Mouse (Mus musculus) stomach, embryonic 16.5 days (tissue): ENCODE measurements around the gene Cux1. TPM values are rescaled to one million over a fixed set of nuclear protein-coding genes. Genes with fewer than 3 reads are reported as not detected.
"Not testable (repeated sequence)": the region's sequence is repeated elsewhere in the genome, so short reads cannot be mapped to it uniquely, and the experiment has no call there.

ENCODE experiments used
- ATAC-seq: fragments of 200-750 bp; cut with Nextera tagmentation; 2 replicates; pipeline ENCODE4 v1.8.0; 2017; ENCODE audit warnings: moderate number of reproducible peaks, moderate TSS enrichment; ENCODE audit not compliant: insufficient read depth, low FRiP score
- H3K27ac ChIP-seq: fragments of 300-500 bp; sonication (generic); 2 replicates; pipeline ENCODE4 v1.5.1; 2014; ENCODE audit warnings: low read length
- H3K27me3 ChIP-seq: fragments of 300-500 bp; sonication (generic); 2 replicates; pipeline ENCODE4 v1.6.1; 2014; ENCODE audit warnings: low read length, control low read depth, mixed read lengths; ENCODE audit not compliant: control insufficient read depth, insufficient read depth
- H3K36me3 ChIP-seq: fragments of 300-500 bp; sonication (generic); 2 replicates; pipeline ENCODE4 v1.6.1; 2014; ENCODE audit warnings: low read length; ENCODE audit not compliant: control insufficient read depth, insufficient read depth
- H3K4me1 ChIP-seq: fragments of 300-500 bp; sonication (generic); 2 replicates; pipeline ENCODE4 v1.6.1; 2014; ENCODE audit warnings: low read length, control low read depth, mixed read lengths; ENCODE audit not compliant: control insufficient read depth, insufficient read depth
- H3K4me2 ChIP-seq: fragments of 300-500 bp; sonication (generic); 2 replicates; pipeline ENCODE4 v1.6.1; 2014; ENCODE audit warnings: low read depth, low read length, mixed read lengths
- H3K4me3 ChIP-seq: fragments of 300-500 bp; sonication (generic); replicated peaks from 2 replicates; pipeline ENCODE4 v1.5.1; 2014; ENCODE audit warnings: mild to moderate bottlenecking, low read length
- H3K9ac ChIP-seq: fragments of 300-500 bp; sonication (generic); 2 replicates; pipeline ENCODE4 v1.6.1; 2014; ENCODE audit warnings: low read length
- H3K9me3 ChIP-seq: fragments of 300-500 bp; sonication (generic); replicated peaks from 2 replicates; pipeline ENCODE4 v1.6.1; 2016; ENCODE audit warnings: low read length, control low read depth; ENCODE audit not compliant: control insufficient read depth
- WGBS: fragments of 180-500 bp; shearing (Covaris S2); extraction: QIAGEN DNeasy Blood & Tissue Kit; methylation state at CpG from one replicate; pipeline ENCODE4 v1.1.7; 2014; 5-methylcytosine and 5-hydroxymethylcytosine counted together
- polyA plus RNA-seq: library from polyadenylated mRNA; unstranded; fragments of >200 nt; fragmentation: Nextera tagmentation; extraction: Ambion mirVana; gene quantifications from 2 replicates; pipeline ENCODE4 v1.2.1, GENCODE M21; 2015

The Cux1 gene
- polyA plus RNA-seq, 1 experiment from 2014 or later, result 77.7 TPM

DNA sequence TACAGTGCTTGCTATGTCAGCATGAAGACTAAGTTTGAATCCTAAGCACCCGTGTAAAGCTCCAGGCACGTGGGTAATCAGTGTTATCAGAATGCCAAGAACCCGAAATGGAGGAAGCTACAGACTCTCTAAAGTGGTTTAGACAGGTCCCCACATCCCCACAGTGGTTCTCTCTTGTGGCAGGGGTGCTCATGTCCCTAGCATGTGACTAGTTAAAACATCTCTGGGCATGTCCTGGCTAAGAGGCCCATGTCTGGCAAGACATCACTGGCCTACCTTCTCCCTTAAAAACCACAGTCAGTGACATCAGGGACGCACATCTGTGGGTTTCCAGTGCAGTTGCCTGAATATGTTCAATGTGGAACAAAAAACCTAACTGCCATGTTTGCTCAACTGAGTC, 87.5 kb downstream of the Cux1 start:
- H3K4me3 ChIP-seq, result no peak overlapping the region
- no peaks in the 10 kb centered on the region for H3K9me3 ChIP-seq
- H3K4me1 ChIP-seq, result peaks cover 9% of the 10 kb centered on the region
- ATAC-seq, result no peak
- H3K4me2 ChIP-seq, result no peak overlapping the region
- peaks cover 3% of the 10 kb centered on the region; the same call in 1 of the 2 replicates for H3K36me3 ChIP-seq
- H3K27me3 ChIP-seq, result no peaks in the 10 kb centered on the region
- H3K27ac ChIP-seq, result no peak overlapping the region
- no peak overlapping the region for H3K9ac ChIP-seq
- WGBS, result 73% methylated on average over 4 of the region's 4 CpGs

DNA sequence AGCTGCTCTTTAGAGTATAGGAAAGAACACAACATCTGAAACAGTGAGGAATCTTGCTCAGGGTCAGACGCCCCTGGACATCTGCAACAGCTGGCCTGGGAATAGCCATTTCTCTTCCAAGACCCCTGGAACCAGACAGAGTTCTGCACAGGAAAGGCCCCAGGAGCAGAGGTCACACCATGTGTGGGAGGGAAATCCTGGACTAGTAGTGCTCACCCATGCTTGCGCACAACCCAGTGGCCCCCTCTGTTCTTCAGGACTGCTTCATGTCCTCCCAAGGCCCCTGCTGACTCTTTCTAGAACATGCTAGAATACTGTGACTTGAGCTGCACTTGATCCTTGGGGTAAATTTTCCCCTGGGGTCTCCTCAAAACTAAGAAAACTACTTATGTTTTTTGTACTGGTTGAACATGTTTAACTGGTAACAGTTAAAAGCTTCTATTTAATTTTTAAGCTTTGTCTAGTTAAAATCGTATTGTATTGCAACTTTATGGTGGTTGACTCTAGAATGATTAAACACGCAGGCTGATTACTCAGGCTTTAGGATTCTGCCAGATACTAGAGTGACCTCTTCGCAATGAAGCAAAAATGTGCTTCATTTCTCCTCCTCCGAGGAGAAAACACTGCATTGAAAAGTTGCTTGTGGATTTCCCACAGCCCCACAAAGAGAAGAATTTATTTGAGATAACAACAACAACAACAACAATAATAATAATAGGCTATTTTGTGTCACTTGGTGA, 88.1 kb downstream of the Cux1 start:
- Histone ChIP-seq H3K4me1 (peaks cover 9% of the 10 kb centered on the region), H3K9ac (no peak overlapping the region), H3K4me3 (no peak overlapping the region), H3K4me2 (no peak overlapping the region), H3K27me3 (no peaks in the 10 kb centered on the region), H3K27ac (no peak overlapping the region), H3K9me3 (no peaks in the 10 kb centered on the region), H3K36me3 (peaks cover under 1% of the 10 kb centered on the region; the same call in 1 of the 2 replicates)
- WGBS, result 76% methylated on average over 6 of the region's 6 CpGs
- ATAC-seq, result 0 out of 2 replicates have a peak, but pooled peaks have one; percentile 25

DNA sequence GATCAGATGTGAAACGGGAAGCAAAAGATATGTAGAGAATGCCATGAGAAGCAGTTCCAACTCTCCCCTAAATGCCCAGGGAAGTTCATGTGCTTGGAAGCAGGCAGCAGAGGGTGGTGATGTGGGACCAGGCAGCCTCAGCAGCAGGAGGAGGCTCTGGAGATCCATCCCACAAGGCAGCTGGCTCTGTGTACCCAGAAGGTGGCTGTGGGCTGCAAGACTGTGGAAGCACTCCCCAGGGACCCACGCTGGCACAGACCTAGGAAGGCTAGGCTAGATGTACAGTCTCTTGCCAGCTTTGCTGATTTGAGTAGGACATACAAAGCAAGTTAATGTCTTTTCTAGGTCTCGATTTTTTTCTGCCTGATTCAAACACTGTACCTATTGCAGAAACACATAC, 91.0 kb downstream of the Cux1 start:
- no peak for ATAC-seq
- 77% methylated on average over 3 of the region's 3 CpGs for WGBS
- H3K4me1 ChIP-seq, result peaks cover 17% of the 10 kb centered on the region
- no peaks in the 10 kb centered on the region for H3K36me3 ChIP-seq
- H3K9ac ChIP-seq, result no peak overlapping the region
- H3K9me3 ChIP-seq, result no peaks in the 10 kb centered on the region
- no peak overlapping the region for H3K27ac ChIP-seq
- no peak overlapping the region for H3K4me3 ChIP-seq
- H3K27me3 ChIP-seq, result no peaks in the 10 kb centered on the region
- no peak overlapping the region for H3K4me2 ChIP-seq

DNA sequence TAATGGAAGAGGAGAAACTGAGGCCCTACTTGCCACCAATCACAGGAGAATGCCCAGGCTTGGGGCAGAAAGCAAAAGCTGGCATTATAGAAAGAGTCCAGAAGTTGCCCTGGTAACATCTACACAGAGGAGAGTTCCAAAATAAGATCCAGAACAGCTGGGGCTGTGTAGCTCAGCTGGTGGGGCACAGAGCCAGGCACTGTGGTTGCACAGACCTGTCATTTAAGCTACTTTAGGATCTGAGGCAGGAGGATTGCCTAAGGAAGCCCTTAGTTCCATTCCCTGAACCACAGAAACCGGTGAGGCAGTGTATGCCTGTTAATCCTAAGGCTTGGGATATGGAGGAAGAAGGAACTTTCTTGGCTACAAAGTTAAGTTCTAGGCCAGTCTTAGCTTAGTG, 92.1 kb downstream of the Cux1 start:
- peaks cover 17% of the 10 kb centered on the region for H3K4me1 ChIP-seq
- no peak overlapping the region for H3K27ac ChIP-seq
- no peak for ATAC-seq
- WGBS, result 88% methylated on average over 1 of the region's 1 CpGs
- H3K36me3 ChIP-seq, result no peaks in the 10 kb centered on the region
- H3K4me3 ChIP-seq, result no peak overlapping the region
- no peaks in the 10 kb centered on the region for H3K27me3 ChIP-seq
- H3K9ac ChIP-seq, result no peak overlapping the region
- H3K4me2 ChIP-seq, result no peak overlapping the region
- no peaks in the 10 kb centered on the region for H3K9me3 ChIP-seq

DNA sequence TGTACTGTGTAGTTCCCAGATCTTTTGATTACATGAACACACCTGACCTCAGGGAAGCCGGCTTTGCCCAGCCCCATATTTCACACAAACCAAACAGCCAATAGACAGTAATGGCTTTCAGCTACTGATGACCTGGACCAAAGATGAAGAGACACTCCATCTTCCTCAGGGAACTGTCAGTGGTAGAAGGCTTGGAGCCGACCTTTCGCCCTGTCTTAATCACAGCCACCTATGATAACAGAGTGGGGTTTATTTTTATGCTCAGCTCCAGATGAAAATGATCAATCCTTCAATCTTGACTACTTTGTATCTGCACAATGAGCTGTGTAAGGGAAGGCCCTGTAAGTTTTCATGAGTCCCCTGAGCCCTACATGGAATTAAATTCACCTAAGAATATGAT, 93.2 kb downstream of the Cux1 start:
- H3K4me2 ChIP-seq, result no peak overlapping the region
- H3K4me1 ChIP-seq, result peaks cover 16% of the 10 kb centered on the region
- no peaks in the 10 kb centered on the region for H3K36me3 ChIP-seq
- no peak for ATAC-seq
- H3K9ac ChIP-seq, result no peak overlapping the region
- no peak overlapping the region for H3K4me3 ChIP-seq
- H3K9me3 ChIP-seq, result no peaks in the 10 kb centered on the region
- H3K27me3 ChIP-seq, result no peaks in the 10 kb centered on the region
- H3K27ac ChIP-seq, result no peak overlapping the region
- WGBS, result 57% methylated on average over 3 of the region's 3 CpGs

DNA sequence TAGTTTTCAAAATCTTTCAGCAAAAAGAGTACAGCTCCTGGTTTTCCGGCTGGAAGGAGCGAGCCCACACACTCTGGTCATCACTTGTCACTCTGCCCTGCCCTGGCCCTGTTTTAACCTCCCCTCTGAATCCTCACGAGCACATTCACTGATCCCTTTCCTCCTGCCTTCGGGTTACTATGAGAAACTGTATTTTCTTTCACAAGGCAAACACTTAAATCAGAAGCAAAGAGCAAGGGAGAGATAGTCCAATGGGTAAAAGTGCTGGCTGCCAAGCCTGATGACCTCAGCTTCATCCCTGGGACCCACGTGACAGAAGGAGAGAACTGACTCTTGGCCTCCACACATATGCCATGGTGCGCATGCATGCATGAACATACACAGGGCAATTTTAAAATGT, 94.0 kb downstream of the Cux1 start:
- WGBS, result 24% methylated on average over 6 of the region's 6 CpGs
- no peaks in the 10 kb centered on the region for H3K27me3 ChIP-seq
- no peaks in the 10 kb centered on the region for H3K9me3 ChIP-seq
- peak overlapping the region; percentile 76 for H3K27ac ChIP-seq
- H3K4me1 ChIP-seq, result peaks cover 13% of the 10 kb centered on the region
- H3K9ac ChIP-seq, result no peak overlapping the region
- no peak overlapping the region for H3K4me2 ChIP-seq
- no peak overlapping the region for H3K4me3 ChIP-seq
- H3K36me3 ChIP-seq, result no peaks in the 10 kb centered on the region
- peak; percentile 56; the same call in 1 of the 2 replicates for ATAC-seq

DNA sequence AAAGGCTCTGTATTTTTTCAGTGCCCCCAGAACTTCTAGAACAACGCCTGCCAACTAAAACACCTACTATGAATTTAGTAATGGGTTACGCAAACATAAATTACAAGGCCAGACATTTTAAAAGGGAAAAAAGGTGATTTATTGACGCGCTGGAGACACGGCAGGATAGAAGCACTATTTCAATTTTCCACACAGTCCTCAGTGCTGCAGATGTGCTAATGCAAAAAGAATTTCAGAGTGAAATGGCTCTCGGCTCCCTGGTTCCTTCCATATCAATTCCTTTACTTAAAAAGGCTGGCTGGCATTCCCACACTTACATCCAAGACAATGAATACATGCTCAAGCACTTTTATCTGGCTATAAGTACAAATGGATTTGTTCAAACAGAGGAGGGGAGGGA, 94.4 kb downstream of the Cux1 start:
- peaks cover 18% of the 10 kb centered on the region for H3K4me1 ChIP-seq
- peak overlapping the region; percentile 76 for H3K27ac ChIP-seq
- no peaks in the 10 kb centered on the region for H3K36me3 ChIP-seq
- ATAC-seq, result peak; percentile 77; the same call in 1 of the 2 replicates
- H3K4me2 ChIP-seq, result no peak overlapping the region
- WGBS, result 32% methylated on average over 6 of the region's 6 CpGs
- no peak overlapping the region for H3K4me3 ChIP-seq
- H3K9me3 ChIP-seq, result no peaks in the 10 kb centered on the region
- no peak overlapping the region for H3K9ac ChIP-seq
- H3K27me3 ChIP-seq, result no peaks in the 10 kb centered on the region

DNA sequence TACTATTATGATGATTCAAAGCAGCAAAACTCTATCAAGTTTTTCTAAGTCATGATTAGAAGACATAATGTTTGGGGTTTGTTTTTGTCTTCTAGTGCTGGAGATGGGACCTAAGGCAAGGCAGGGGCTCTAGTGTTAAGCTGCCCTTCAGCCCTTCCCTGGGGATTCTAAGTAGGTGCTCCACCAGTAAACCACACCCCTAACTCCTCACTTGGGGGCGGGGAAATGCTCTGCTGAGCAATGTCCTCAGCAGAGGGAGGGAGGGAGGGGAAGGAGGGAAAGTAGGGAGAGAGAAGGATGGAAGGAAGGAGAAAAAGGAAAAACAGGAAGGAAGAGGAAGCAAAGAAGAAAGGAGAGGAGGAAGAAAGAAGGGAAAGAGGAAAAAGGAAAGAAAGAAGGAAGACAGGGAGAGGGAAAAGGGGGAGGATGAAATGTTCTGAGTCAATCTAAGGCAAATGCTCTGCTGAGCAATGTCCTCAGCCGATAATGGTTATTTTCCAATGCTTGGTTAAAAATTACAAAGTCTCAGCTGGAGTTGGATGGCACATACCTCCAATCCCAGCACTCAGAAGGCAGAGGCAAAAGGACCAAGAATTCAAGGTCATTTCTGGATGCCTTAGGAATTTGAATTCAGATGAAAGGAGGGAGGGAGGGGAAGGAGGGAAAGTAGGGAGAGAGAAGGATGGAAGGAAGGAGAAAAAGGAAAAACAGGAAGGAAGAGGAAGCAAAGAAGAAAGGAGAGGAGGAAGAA, 96.1 kb downstream of the Cux1 start:
- H3K4me1 ChIP-seq, result peaks cover 29% of the 10 kb centered on the region
- ATAC-seq, H3K9me3 ChIP-seq, H3K4me3 ChIP-seq, H3K9ac ChIP-seq, H3K36me3 ChIP-seq, H3K4me2 ChIP-seq, H3K27ac ChIP-seq, H3K27me3 ChIP-seq: not testable (repeated sequence)
- WGBS, result 40% methylated on average over 2 of the region's 2 CpGs

DNA sequence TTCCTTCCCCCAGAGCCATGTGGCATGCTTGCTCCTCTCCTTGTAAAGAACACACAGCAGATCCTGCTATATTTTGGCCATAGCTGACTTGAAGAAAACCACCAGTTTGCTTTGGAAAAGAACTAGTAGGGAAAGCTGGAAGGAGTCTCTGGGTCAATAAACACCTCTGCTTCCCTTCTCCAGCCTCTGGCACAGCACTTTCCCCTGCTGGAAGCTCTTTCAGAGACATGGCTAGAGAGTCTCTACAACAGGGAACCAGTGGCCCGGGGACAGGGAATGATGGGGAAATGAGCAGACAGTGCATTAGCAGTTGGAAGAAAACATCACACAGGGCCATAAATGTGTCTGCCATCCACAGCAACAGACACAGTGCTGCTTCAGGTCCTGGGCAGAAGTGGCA, 98.0 kb downstream of the Cux1 start:
- no peak overlapping the region for H3K9ac ChIP-seq
- WGBS, result 65% methylated on average over 1 of the region's 1 CpGs
- H3K4me2 ChIP-seq, result no peak overlapping the region
- no peak overlapping the region for H3K4me3 ChIP-seq
- H3K27ac ChIP-seq, result peak overlapping the region; percentile 5; the same call in 1 of the 2 replicates
- H3K27me3 ChIP-seq, result no peaks in the 10 kb centered on the region
- ATAC-seq, result no peak
- no peaks in the 10 kb centered on the region for H3K9me3 ChIP-seq
- H3K4me1 ChIP-seq, result peaks cover 47% of the 10 kb centered on the region
- no peaks in the 10 kb centered on the region for H3K36me3 ChIP-seq
